Mouse (Mus musculus) left cerebral cortex, postnatal 14 days (tissue): ENCODE measurements around the gene Donson. TPM values are rescaled to one million over a fixed set of nuclear protein-coding genes. Genes with fewer than 3 reads are reported as not detected.
A peak's percentile ranks its signal among the peaks of the same experiment; 100 is the strongest.
"Not testable (repeated sequence)": the region's sequence is repeated elsewhere in the genome, so short reads cannot be mapped to it uniquely, and the experiment has no call there.

ENCODE experiments used
- DNase-seq, 2 experiments: peaks; one replicate each; pipeline ENCODE4 v3.0.0; 2021 to 2022; ENCODE audit warnings: low spot score in 2 of 2, mixed read lengths in 1 of 2
- intact Hi-C: fragments of 180-260 bp; cut with DNase I; formaldehyde crosslinking; loops from one replicate; pipeline ENCODE4 v1.15.1; 2025
- total RNA-seq, 2 experiments: library from RNA; stranded (reverse); gene quantifications; 2 replicates each; pipeline ENCODE4 v1.2.3; 2021

The Donson gene
- total RNA-seq, 2 experiments from 2014 or later = 21.0 to 23.6 TPM

DNA sequence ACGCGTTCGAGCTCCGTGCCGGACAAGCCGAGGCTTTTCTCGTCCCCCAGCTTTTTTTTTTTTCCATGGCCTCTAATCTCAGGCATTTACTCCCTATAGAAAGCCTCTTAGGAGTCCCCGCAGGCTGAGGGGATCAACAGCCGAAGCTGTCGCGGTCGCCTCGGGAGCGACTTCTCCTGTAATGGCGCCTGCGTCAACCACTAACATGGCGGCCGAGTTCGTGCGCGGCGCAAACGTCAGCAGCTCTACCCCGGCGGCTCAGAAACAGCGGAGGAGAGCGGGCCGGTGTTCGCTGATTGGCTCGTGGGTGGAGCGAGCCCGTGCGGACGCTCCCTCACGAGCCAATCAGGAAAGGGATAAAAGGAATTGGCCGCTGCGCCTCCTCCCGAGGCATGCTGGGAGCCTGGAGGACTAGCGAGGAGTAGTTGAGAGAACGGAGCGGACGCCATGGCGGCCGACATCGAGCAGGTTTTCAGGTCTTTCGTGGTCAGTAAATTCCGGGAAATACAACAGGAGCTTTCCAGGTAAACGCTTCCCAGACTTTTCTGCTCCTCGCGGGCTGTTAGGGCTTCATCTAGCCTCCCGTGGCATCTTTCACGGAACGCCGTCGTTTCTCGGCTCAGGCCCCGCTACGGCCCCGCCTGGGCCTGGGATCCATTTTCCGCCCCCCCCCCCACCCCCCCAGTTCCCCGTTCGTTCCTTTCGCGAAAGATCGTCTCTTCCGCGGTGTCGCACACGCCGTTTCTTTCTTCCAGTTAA is 40.9 kb downstream of the Donson start, which contains the start of gene Son:
Gene Son, plus strand, starts transcription at position 46 of the 759 bp plus-strand sequence.
- intact Hi-C loops = no loop called here
- DNase-seq = peak; percentile 98

DNA sequence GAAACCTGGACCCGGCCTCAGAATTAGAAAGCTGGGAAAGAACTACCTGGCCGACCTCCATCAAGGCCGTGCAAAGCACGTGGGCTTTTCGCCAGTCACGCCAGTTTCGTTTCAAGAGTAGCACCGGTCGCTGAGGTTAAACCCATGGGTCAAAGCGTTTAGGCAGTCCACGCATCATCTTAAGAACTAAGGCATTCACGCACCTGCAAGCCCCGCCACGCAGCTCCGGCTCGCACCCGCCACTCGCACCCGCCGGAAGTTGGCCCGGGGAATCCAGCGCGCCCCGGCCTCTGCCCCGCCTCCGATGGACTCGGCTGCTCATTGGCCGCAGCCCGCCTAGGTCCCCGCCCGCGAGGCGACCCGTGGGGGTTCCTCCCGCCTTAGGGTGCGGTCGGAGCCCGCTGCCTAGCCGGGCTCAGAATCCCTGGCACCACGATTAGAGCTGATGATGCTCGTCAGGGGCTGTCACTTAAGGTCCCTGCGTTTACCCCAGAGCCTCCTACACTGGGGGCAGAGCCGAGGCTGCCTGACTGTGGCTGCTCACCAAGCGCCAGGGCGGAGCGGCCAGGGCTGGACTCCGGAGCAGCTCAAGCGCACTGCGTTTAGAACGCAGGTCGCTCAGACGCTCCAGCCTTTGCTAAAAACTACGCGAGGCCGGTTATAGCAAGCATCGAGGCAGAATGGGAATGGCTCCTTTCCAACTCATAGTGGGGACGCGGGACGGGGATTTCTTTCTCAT is 41.7 kb downstream of the Donson start, which contains the start of gene Gart:
Gene Gart, minus strand, starts transcription at position 272 of the 739 bp plus-strand sequence.
- DNase-seq = peak; percentile 91 to 92
- intact Hi-C loops = no loop called here

DNA sequence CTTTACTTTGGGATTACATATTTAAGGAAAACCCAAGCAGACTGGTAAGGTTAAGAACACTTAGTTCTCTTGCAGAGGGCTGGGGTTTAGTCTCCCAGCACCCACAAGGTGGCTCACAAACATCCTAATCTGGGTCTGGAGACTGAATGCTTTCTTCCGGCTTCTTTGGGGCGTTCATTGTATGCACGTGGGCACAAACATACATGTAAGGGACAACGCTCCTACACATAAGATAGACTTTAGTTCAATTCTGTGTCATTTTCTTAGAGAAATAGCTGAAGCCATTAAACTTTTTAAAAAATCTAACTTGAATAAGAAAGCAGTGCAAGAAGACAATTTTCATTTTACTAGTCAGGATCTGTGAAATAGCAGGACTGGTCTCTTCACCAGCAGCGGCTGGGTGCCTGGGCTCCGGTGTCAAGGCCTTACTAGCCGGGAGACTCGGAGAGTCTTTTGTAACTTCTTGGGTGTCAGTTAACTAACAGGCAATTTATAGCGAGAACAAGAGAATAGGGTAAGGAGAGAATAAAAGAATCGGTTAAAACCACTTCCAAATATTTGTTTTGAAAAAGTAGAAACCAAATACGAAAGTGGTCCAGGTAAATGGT is 42.5 kb downstream of the Donson start:
- no peak for DNase-seq
- intact Hi-C loops = no loop called here

DNA sequence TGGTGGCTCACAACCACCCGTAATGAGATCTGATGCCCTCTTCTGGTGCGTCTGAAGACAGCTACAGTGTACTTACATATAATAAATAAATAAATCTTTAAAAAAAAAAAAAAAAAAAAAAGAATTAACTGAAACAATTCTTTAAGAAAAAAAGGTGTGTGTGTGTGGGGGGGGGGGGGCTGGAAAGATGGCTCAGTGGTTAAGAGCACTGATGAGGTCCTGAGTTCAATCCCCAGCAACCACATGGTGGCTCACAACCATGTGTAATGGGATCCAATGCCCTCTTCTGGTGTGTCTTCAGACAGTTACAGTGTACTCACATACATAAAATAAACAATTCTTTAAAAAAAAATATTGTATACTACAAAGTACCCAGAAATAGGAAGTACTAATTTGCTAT is 43.1 kb downstream of the Donson start:
- DNase-seq, intact Hi-C loops: not testable (repeated sequence)

DNA sequence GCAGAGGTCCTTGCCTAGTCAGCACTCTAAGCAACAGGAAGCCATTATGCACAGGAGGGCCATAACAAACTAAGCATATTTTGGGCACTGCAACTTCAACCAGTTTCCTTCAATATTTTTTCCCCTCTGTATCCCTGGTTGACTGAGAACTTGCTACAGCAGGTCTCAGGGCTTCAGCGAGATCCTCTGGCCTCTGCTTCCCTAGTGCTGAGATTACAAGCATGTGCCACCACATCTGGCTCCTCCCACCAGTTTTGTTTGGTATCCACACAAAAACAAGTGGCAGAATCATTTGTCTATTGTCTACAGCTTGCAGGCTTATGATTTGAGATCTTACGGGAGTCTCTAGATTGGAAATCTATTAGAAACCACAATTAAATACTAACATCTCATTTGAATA is 43.7 kb downstream of the Donson start:
- no peak for DNase-seq
- intact Hi-C loops = no loop called here

DNA sequence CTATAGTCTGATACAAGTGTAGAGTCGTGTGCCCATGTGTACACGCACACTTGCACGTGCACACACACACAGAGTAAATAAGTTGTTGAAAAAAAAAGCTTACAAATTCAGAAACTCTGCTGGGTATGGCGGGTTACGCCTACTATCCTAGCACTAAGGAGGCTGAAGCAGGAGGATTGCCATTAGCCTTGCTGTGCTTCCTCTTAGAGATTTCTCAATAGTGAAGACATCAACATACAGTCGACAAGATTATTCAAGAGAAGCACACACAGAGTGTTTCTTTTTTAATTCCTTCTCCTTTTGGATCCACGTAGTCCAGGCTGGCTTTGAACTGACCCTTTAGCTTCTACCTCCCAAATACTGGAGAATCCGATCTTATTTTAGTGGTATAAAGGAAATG is 48.4 kb downstream of the Donson start:
- intact Hi-C loops = no loop called here
- no peak for DNase-seq

DNA sequence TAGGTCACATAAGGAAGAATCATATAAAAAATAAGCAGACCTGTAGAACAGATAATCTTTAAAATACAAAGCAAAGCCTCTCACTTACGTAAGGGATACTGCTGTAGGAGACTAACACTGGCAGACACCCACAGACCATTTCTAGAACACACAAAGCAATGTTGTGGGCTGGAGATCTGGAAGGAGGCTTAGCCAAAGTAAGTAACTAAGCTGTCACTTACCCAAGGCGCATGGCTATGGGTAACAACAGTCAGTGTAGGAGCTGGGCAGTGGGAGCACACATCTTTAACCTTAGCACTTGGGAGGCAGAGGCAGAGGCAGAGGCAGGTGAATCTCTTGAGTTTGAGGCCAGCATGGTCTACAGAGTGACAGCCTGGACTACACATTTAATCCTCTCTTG is 48.9 kb downstream of the Donson start:
- DNase-seq = no peak
- intact Hi-C loops = no loop called here

DNA sequence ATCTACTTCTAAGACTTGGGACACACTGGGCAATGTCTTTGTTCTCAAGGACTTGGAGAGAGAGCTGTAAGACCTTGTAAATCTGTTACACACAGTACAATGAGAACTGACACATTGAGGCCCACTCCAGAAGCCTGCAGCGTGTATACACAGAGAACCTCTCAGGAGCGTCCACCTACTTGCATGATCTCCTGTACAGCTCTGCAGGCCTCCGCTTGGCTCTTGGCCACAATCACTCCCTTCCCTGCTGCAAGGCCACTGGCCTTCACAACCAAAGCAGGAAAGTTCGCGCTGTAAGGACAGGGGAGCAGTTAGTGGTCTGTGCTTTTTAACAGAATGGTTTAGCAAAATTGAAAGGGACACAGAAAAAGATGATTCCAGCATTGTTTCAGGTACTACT is 49.4 kb downstream of the Donson start:
- DNase-seq = no peak
- intact Hi-C loops = no loop called here

DNA sequence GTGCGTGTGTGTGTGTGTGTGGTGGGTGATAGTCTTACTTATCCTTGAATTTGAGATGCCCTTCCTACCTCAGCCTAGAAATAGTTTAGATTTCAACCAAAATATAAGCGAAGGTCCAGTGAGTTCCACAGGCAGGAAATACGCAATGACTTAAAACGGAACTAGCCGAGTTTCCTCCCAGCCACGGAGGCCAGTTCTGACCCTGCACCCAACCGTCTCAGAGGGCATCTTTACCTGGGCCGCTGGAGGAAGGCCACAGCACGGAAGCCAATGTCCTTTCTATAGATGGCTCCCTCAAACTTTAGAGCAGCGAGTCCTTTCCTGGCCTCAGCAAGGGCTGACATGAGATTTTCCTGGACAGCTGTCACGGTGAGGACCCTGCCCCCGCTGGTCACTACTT is 54.9 kb downstream of the Donson start:
- no peak for DNase-seq
- intact Hi-C loops = no loop called here

DNA sequence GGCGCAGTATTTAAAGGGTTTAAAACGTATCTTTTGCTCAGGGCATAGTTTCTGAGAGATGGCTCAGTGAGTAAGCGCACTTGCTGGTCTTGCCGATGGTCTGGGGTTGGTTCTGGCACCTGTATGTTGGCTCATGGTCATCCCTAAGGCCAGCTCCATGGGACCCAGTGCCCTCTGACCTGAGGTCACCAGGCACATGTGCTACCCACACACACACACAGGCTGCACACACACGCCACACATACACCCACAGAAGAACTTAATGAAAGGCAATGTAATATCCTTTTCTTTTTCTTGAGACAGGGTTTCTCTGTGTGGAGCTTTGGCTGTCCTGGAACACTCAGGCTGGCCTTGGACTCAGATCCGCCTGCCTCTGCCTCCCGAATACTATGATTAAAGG is 55.6 kb downstream of the Donson start:
- no peak for DNase-seq
- intact Hi-C loops = no loop called here

DNA sequence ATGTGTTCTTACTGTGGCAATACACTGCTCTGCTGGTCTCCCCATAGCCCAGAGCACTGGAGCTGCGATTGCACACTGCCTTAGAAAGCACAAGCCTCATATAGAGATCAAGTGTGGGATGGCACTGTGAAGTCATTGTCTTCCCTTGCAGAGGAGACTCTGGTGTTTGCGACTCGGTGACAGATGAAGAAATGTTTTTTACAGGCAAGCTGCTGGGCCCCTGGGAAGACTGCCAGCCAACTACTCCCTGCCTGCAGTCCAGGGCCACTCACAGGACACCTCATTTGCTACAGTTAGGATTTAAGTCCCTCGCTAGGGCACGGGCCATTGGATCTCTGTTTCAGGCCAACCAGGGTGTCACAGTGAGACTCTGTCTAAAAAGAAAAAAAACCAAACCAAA is 56.1 kb downstream of the Donson start:
- intact Hi-C loops = no loop called here
- no peak for DNase-seq

DNA sequence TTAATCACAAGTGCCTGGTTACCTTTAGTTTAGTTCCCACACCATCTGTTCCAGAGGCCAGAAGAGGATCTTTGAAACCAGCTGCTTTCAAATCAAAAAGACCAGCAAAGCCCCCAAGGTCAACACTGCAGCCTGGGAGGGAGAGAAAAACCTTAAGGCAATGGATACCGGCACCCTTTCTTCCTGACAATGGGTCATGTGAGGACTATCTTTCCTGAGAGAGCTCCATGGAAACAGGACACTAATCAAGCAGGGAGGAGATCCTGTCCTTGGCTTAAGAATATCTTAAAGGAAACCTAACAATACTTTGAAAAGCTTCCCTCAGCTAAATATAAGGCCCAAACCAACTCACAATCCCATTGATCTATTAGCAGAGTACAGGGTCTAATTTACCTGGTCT is 58.0 kb downstream of the Donson start:
- intact Hi-C loops = no loop called here
- DNase-seq = no peak

DNA sequence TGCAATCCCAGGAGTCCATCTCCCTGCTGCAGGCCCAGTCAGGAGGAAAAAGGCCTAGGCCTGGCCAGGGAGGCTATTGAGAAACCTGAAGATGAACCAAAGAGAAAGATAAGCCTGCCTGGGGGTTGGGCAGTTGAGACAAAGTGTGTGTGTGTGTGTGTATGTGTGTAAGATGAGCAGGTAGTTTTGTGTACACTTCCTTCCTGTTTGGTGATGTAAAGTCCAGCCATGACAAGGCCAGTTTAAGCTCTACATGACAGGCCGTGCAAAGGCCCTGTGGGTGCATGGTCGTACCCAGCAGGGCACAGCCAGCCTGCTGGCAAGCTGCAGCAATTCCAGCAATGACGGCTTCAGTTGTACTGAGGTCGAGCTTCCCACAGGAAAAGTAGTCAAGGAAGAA is 58.8 kb downstream of the Donson start:
- intact Hi-C loops = no loop called here
- no peak for DNase-seq

DNA sequence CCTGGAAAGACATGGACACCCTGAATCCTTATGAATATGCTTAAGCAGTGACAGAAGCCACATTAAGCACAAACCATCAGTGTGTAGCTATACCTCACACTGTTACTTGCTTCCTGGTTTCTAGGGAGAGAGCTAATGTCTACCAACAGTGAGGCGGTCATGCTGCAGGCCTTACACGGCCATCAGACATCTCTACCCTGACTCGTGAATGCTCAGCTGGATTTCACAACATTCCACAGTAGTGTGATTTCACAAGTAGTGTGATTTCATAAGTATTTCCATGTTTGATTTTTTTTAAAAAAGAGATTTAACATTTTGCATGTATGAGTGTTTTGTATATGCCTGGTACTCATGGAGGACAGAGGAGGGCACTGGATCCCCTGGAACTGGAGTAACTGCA is 59.9 kb downstream of the Donson start:
- intact Hi-C loops = no loop called here
- DNase-seq = no peak

DNA sequence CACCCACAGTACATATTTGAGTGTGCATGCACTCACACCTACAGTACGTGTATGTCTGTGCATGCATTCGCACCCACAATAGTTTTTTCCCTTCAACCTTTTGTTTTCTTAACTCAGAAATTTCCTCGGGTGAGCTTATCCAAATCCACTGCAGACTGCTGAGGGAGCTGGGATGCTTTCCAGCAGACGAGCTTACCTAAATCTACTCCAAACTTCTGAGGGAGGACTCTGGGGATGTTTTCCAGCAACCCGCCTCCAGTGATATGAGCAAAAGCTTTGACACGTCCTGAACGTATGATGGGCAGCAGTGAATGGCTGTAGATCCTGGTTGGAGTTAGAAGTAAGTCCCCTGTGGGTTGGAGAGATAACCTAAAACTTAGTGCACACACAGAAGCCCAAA is 60.7 kb downstream of the Donson start:
- DNase-seq = no peak
- intact Hi-C loops = no loop called here

Other genes starting within 250 kb of the Donson start
- 10 to 100 TPM; 67.8 to 71.0 TPM for gene Ifnar1, start 203.5 kb downstream of the Donson start, total RNA-seq
- gene Ifngr2, start 141.7 kb downstream of the Donson start, total RNA-seq = 10 to 100 TPM; 62.0 to 62.6 TPM
- gene Tmem50b, start 91.0 kb downstream of the Donson start, total RNA-seq = 100 to 1,000 TPM; 104 to 110 TPM
- gene Dnajc28, start 69.7 kb downstream of the Donson start, total RNA-seq = 1 to 10 TPM; 5.5 to 6.7 TPM
- gene Gart, start 41.8 kb downstream of the Donson start, total RNA-seq = 10 to 100 TPM; 40.3 to 44.0 TPM
- 100 to 1,000 TPM; 200 to 204 TPM for gene Son, start 41.3 kb downstream of the Donson start, total RNA-seq
- 10 to 100 TPM; 98.5 to 99.7 TPM for gene Cryzl1, start 40.2 kb upstream of the Donson start, total RNA-seq
- gene Itsn1, start 40.5 kb upstream of the Donson start, total RNA-seq = 100 to 1,000 TPM; 118 to 127 TPM